Mouse (Mus musculus): Measurements from ENCODE around the gene Epb41l2.

DNA sequence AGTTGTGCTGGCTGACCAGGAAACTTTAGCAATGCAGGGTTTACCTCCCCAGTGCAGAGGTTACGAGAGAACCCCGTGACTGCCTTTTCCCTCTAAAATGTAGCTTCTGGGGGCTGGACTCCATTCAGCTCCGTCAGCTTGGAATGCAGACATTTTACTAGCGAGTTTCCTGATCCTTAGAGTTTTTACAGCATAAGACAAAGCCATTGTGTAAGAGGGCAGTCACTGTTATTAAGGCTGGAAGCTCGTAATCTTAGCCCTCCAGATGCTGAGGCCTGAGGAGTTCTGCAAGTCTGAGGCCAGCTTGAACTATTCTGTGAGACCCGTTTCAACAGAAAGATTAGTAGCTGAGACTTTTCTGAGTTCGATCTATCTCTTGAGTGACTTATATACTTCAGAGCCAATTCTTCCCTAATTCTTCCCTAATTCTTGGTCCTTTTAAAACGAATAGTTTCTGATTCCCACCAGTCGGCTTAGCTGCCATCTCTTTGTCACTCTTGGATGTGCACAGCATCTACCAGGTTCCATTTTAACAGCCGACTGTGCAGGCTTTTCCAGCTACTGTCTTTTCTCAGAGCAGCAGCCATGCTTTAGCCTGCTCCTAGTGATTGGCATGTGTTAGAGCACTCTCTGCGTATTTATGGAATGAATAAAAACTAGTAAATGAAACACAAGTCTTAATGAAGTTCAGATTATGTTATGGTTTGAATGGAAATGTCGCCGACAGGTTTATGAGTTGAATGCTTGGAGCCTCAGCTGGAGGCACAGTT is 26.4 kb downstream of the Epb41l2 start:
- TF ChIP-seq CTCF (IDR thresholded peaks at IDR 0.05; ENCODE audit: insufficient read depth, low read depth, low read length) (no peak), POLR2A (IDR thresholded peaks at IDR 0.05; ENCODE audit: insufficient read depth, low read depth, low read length) (no peak)

Data from olfactory bulb, adult 2 months (tissue).